Mouse (Mus musculus) small intestine, adult 2 months (tissue): ENCODE measurements at regions not wholly inside any gene's neighbourhood (a gene's known extent, or its start where the extent isn't known, plus 50 kb on each side); places are given as distances from the start of the nearest gene placed in this dataset.

Source experiments
- CTCF ChIP-seq: fragments of 200-500 bp; IDR thresholded peaks from 2 replicates; pipeline ENCODE4 v1.5.1; 2012; ENCODE audit warnings: low read depth, mild to moderate bottlenecking, control low read depth, inconsistent platforms, low read length, moderate library complexity, mixed read lengths; ENCODE audit not compliant: insufficient replicate concordance, insufficient read length; ENCODE audit errors: extremely low read depth
- POLR2A ChIP-seq: fragments of 200-500 bp; IDR thresholded peaks from 2 replicates; pipeline ENCODE4 v1.6.1; 2012; ENCODE audit warnings: low read depth, mild to moderate bottlenecking, control low read depth, inconsistent platforms, low read length, moderate library complexity

DNA sequence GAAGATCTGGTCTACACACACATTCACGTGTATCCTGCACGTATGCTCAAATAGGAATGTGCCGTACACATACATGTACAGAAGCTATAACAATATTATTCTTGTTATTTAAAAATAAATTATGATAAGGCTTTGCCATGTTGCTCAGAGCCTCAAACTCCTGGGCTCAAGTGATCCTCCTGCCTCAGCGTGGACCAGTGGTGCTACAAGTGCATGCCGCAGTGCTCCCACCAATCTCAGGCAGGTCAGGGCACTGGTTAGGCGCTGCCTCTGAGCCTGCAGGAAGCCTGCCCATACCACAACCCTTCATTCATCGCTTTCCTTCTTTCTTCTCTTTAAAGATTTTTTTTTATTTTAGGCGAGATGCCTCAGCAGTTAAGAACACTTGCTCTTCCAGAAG is 63.3 kb upstream of the Hdhd5 start:
- TF ChIP-seq POLR2A (no peak), CTCF (no peak)
